Mouse (Mus musculus): ENCODE data around the gene Slfn14. TPM values are rescaled to one million over a fixed set of nuclear protein-coding genes. Genes with fewer than 3 reads are reported as not detected.
"Not testable (repeated sequence)": the region's sequence is repeated elsewhere in the genome, so short reads cannot be mapped to it uniquely, and the experiment has no call there.

Slfn14 gene
- total RNA-seq, 1 experiment from 2014 or later = 0.86 TPM

GRCm38 (mm10) chr11:83291375-83292250 is 5.1 kb upstream of the Slfn14 start:
- peak; percentile 100 for ATAC-seq (replicated peaks; ENCODE audit: insufficient number of reproducible peaks, low FRiP score, low TSS enrichment, poor library complexity, severe bottlenecking)

DNA sequence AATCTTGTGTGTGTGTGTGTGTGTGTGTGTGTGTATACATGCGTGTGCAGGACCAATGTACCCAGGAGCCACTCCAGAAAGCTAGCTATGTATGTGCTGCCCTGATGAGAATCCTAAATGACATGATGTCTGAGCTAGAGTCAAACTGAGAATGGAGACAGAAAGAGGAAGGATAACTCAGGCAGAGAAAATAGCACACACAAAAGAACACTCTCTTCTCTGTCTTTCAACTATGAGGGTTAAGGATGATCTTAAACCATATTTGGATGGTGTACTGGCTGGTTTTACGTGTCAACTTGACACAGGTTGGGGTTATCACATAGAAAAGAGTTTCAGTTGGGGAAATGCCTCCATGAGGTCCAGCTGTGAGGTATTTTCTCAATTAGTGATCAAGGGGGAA is 3.1 kb upstream of the Slfn14 start:
- ATAC-seq (replicated peaks; ENCODE audit: insufficient number of reproducible peaks, low FRiP score, low TSS enrichment, poor library complexity, severe bottlenecking) = no peak

GRCm38 (mm10) chr11:83289036-83289435 is 2.5 kb upstream of the Slfn14 start:
- no peak for ATAC-seq (replicated peaks; ENCODE audit: insufficient number of reproducible peaks, low FRiP score, low TSS enrichment, poor library complexity, severe bottlenecking)

DNA sequence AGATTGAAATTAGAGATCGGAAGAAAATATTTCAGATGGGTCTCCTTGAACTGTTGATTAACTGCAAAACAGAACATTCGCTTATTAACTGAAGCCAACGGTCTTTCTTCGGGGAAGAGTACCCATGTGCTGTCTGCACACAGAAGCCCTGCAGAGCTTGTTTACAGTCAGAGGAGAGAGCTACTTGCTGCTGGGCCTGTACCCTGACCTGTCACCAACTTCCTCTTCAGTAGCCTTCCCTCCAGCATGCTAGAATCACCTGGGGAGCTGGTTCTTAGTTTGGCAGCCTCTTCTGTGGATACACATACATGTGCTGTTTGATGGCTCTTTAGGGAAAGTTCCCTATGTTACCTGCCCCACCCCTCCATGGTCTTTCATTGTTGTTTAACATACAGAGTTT is 899 bp downstream of the Slfn14 start:
- ATAC-seq (replicated peaks; ENCODE audit: insufficient number of reproducible peaks, low FRiP score, low TSS enrichment, poor library complexity, severe bottlenecking) = no peak

- no peak for ATAC-seq (replicated peaks; ENCODE audit: insufficient number of reproducible peaks, low FRiP score, low TSS enrichment, poor library complexity, severe bottlenecking)
Observed at GRCm38 (mm10) chr11:83282084-83282483, 4.4 kb downstream of the Slfn14 start.

DNA sequence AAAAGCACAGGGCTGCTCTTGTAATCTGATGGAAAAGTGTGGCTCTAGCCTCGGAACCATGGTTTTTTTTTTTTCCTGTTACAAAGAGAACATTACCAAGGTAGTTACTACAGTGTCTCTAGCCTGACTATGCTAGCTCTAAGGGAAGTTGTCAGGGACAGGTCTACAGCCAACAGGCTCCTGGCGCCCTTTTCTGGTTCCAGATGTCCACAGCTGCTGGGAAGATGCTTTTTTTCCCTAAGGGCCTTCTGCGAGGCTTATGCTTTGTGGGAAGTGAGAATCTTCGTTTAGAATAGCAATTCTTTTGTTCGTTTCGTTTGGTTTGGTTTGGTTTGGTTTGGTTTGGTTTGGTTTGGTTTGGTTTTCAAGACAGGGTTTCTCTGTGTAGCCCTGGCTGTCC is 6.8 kb downstream of the Slfn14 start:
- ATAC-seq (replicated peaks; ENCODE audit: insufficient number of reproducible peaks, low FRiP score, low TSS enrichment, poor library complexity, severe bottlenecking) = no peak

- no peak for ATAC-seq (replicated peaks; ENCODE audit: insufficient number of reproducible peaks, low FRiP score, low TSS enrichment, poor library complexity, severe bottlenecking)
Observed at GRCm38 (mm10) chr11:83279024-83279423, 7.5 kb downstream of the Slfn14 start.

DNA sequence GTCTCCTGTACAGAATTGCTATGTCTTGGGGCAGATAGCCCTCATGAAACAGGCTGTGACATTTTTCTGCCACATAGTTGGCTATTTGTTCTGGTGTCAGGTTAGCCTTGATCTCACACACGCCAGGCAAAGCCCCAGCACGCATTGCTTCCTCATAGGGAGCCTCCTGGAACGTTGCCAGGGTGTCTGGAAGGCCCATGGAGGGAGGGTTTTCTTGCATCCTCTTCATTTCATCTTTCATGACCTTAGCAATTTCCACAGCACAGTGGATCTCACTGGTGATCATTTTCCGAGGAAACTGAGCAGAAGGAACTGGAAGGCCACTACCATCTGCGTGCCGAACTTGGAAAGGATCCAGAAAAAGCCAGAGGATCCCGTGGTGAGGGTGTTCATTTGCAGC is 10.3 kb downstream of the Slfn14 start:
- ATAC-seq (replicated peaks; ENCODE audit: insufficient number of reproducible peaks, low FRiP score, low TSS enrichment, poor library complexity, severe bottlenecking) = no peak

DNA sequence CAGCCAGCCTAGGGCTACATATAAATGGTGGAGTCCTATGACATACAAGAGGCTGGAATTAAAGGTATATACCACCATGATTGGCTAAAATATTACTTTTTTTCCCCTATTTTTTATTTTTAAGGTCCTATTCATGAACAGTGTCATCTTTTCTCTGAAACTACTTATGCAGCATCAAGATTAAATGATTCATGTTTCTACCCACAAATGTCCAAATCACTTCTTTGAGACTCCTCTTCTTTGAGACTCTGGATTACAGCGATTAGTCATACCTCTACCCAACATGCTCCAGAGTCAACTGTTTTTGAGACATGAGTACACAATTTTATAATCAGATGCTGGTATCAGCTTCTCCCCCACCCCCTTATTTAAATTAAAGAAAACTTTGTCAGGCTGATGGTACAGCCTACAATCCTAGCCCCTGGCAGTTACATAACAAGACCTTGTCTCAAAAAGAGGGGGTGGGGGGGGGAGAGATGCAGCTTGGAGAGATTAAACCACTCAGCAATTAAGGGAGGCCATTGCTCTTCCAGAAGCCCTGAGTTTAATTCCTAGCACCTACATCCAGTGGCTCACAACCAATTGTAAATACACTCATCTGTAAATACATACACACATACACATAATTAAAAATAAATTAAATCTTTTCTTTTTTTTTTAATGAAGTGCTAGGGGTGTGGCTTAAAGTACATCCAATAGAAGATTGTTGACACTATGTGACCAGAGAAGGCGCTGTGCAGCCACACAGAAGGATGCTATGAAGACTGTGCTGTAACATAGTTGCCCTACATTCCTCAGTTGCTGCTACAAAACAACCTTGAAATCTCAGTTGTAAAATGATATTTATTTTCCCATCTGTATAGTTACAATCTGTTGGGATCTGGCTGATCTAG is 14.3 kb downstream of the Slfn14 start:
- peak; percentile 64 for ATAC-seq (replicated peaks; ENCODE audit: insufficient number of reproducible peaks, low FRiP score, low TSS enrichment, poor library complexity, severe bottlenecking)

- peak; percentile 79 for ATAC-seq (replicated peaks; ENCODE audit: insufficient number of reproducible peaks, low FRiP score, low TSS enrichment, poor library complexity, severe bottlenecking)
Observed at GRCm38 (mm10) chr11:83271151-83271950, 15.2 kb downstream of the Slfn14 start.

DNA sequence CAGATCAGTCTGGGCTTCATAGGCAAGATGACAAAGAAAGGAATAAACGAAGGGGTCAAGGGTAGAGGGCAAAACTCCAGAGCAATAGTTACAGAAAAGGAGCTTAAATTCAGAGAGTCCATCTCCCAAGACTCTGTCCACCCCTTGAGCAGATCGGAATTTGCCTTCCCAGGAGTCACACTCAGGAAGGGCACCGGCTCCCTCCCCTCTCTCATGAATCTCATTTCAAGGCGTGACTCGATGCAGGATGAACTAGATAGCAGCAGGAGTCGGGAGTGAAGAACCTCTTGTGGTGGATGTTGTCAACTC is 15.7 kb downstream of the Slfn14 start:
- peak; percentile 9; the same call in 1 of the 2 replicates for ATAC-seq (replicated peaks; ENCODE audit: insufficient number of reproducible peaks, low FRiP score, low TSS enrichment, poor library complexity, severe bottlenecking)

DNA sequence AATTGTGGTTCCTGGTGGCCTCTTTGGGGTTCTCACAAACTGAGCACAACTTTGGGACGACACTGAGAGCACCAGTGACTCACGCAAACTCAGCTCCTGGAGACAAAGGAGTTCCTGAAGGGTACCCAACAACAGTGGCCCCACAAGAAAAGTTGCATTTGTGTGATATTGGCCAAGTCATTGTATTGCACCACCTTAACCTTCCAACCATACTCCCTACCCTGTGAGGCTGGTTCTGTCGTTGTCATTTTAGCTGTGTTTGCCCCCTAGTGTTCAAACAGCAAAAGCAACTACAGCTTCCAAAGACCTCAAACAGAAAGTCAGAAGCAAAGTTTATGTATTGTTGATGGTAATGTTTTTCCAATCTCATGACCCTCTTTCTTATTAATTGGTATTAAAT is 23.4 kb downstream of the Slfn14 start:
- 0 out of 2 replicates have a peak, but pooled peaks have one; percentile 61 for ATAC-seq (replicated peaks; ENCODE audit: insufficient number of reproducible peaks, low FRiP score, low TSS enrichment, poor library complexity, severe bottlenecking)

GRCm38 (mm10) chr11:83262673-83263072 is 23.9 kb downstream of the Slfn14 start:
- ATAC-seq (replicated peaks; ENCODE audit: insufficient number of reproducible peaks, low FRiP score, low TSS enrichment, poor library complexity, severe bottlenecking) = no peak

GRCm38 (mm10) chr11:83257211-83257610 is 29.3 kb downstream of the Slfn14 start:
- ATAC-seq (replicated peaks; ENCODE audit: insufficient number of reproducible peaks, low FRiP score, low TSS enrichment, poor library complexity, severe bottlenecking) = not testable (repeated sequence)

GRCm38 (mm10) chr11:83239811-83240210 is 46.7 kb downstream of the Slfn14 start:
- no peak for ATAC-seq (replicated peaks; ENCODE audit: insufficient number of reproducible peaks, low FRiP score, low TSS enrichment, poor library complexity, severe bottlenecking)

DNA sequence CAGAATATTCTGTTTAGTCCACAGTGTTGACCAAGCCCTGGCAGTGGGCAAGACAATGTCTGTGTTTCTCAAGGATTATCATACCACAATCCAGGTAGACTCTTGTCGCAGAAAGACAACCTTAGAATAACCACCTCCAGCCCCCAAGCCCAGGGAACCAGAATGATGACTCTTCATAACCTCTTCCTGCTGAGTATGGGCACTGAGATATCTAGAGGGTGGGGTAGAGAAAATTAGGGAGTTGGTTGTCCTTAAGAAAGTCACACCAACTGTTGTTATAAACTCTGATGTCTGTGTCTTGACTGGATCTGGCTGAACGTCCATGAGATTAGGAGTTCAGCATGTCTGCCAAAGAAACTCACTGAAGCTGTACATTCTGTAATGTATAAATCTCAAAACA is 48.1 kb downstream of the Slfn14 start:
- no peak for ATAC-seq (replicated peaks; ENCODE audit: insufficient number of reproducible peaks, low FRiP score, low TSS enrichment, poor library complexity, severe bottlenecking)

GRCm38 (mm10) chr11:83237390-83237789 is 49.1 kb downstream of the Slfn14 start:
- not testable (repeated sequence) for ATAC-seq (replicated peaks; ENCODE audit: insufficient number of reproducible peaks, low FRiP score, low TSS enrichment, poor library complexity, severe bottlenecking)

- not testable (repeated sequence) for ATAC-seq (replicated peaks; ENCODE audit: insufficient number of reproducible peaks, low FRiP score, low TSS enrichment, poor library complexity, severe bottlenecking)
Observed at GRCm38 (mm10) chr11:83233621-83234020, 52.9 kb downstream of the Slfn14 start.

DNA sequence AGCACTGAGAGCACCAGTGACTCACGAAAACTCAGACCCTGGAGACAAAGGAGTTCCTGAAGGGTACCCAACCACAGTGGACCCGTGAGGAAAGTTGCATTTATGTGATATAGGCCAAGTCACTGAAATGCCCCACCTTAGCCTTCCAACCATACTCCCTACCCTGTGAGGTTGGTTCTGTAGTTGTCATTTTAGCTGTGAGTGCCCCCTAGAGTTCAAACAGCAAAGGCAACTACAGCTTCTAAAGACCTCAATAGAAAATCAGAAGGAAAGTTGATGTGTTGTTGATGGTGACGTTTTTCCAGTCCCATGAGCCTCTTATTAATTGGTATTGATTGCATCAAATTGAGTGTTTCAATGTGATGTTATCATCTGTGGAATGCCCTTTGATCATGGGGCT is 55.6 kb downstream of the Slfn14 start:
- ATAC-seq (replicated peaks; ENCODE audit: insufficient number of reproducible peaks, low FRiP score, low TSS enrichment, poor library complexity, severe bottlenecking) = no peak
